Mouse (Mus musculus) B cell, adult 62 days (primary cell): ENCODE results near the gene Csnk1d. TPM values are rescaled to one million over a fixed set of nuclear protein-coding genes. Genes with fewer than 3 reads are reported as not detected.

Experiments
- total RNA-seq: library from RNA; stranded (reverse); gene quantifications from 4 replicates; pipeline ENCODE4 v1.2.4, GENCODE M21; 2023

Gene Csnk1d
- 132 to 152 TPM (median 140 TPM) in 4 replicates for total RNA-seq

DNA sequence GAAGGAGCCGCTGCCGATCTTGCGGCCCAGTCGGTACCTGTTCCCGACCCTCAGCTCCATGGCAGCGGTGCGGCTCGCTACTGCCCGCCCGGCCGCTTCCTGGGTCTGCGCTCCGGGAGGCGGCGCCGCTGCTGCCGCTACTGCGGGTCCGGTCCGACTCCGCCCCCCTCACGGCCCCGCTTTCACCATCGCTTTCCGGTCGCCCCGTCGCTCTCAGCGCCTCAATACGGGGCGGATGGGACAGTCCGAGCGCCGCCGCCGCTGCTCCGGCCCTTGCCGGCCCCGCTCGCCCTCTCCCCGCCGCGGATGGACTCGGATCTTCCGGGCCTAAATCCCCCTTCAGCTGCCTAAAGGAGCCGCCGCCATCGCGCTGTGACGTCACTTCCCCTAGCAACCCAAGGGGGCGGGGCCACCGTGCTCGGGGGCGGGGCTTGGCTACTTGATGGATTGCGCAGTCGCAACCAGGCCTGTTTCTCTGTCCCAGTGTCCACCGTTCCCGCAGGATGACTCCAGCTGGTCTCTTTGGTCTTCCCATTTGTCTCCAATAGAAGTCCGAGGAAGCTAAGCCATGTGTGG, at the start of gene Csnk1d:
TSS of gene Csnk1d (minus strand) at position 380 of the 576 bp plus-strand sequence.

DNA sequence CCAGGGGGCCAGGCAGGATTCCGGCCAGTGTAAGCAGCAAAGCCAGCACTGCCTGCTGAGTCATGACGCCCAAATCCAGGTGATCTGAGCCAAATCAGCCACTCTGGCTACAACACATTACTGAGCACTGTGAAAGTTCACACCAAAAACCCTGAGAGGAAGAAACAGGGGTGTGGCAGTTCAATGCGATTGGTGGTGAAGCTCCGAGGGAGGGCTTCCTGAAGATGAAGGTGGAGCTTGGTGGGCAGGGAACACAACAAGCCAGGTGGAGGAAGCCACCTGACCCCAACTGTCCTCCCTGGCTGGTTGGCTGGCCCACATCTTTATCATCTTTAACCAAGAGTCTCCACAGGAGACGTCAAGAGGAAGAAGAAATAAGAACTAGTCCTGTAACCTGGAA, 48.2 kb upstream of the Csnk1d start, which contains the start of gene Cd7:
TSS of gene Cd7 (minus strand) at position 117 of the 400 bp plus-strand sequence.

DNA sequence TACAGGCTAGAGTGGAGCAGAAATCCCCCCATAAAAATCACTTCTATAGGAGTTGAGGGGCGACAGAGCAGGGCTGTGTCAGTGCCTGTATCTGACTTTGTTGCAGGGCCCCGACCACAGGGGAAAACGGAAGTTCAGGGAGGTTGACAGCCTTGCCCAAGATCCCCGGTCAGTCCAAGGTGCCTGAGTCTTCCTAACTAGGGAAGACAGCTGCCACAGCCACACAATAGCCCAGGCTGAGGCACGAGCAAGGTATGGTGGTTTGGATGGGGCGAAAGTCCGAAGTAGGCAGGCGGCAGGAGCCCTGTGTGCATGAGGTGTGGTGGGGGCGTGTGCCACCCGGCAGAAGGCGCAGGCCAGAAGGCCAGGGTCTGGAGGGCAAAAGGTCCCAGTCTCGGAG, 42.8 kb downstream of the Csnk1d start, which contains the start of gene Slc16a3:
TSS of gene Slc16a3 (plus strand) at position 153 of the 400 bp plus-strand sequence.

DNA sequence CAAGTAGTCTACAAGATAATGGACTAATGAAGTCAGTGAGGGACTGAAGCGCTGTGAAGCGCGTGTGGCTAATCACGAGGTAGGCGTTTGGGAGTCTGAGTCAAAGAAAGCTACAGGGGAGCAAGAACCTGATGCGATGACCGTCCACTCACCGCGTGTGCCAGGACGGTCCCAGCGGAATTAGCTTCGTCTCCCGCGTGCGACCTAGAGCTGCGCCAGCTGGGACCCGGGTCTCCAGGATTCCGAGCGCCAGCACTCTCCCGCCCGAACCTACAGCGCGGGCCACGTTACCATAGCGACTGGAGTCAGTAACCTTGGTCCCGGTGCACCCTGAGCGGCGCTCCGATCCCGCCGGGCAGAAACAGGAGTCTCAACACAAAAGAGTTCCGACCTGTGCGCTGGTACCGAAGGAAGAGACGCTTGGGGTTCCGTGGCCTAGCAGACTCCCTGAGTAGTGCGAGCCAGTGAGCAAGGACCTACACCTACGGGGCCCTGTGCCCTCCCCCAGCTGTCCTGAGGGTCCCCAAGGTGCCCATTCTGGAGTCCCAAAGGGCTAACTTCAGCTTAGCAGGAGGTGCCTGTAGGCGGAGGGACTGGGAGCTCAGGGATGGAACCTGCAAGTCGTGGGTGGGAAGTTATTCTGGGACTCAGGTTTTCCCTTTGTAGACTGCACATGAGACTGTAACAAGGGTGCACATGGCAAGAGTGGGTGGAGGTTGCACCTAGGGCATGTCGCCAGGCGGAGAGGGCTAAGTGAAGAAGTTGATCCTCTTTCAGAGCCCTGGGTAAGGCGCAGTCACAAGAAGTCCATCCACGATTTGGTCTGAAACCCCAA, 58.3 kb downstream of the Csnk1d start, which contains the start of gene Ccdc57:
TSS of gene Ccdc57 (minus strand) at position 309 of the 835 bp plus-strand sequence.

Other genes starting within 250 kb of the Csnk1d start
- 33.4 to 46.4 TPM (median 42.5 TPM) in 4 replicates for gene Hmga1b, start 228.5 kb downstream of the Csnk1d start, total RNA-seq
- gene Rfng, start 207.1 kb downstream of the Csnk1d start, total RNA-seq = 12.1 to 16.6 TPM (median 12.6 TPM) in 4 replicates
- 70.3 to 87.1 TPM (median 75.6 TPM) in 4 replicates for gene Gps1, start 207.1 kb downstream of the Csnk1d start, total RNA-seq
- 49.8 to 57.3 TPM (median 53.2 TPM) in 4 replicates for gene Dus1l, start 194.9 kb downstream of the Csnk1d start, total RNA-seq
- 117 to 130 TPM (median 124 TPM) in 4 replicates for gene Fasn, start 166.8 kb downstream of the Csnk1d start, total RNA-seq
- gene Ccdc57, start 58.5 kb downstream of the Csnk1d start, total RNA-seq = 0.54 to 1.0 TPM (median 0.88 TPM) in 4 replicates
- gene Slc16a3, start 42.9 kb downstream of the Csnk1d start, total RNA-seq = 0.95 to 1.4 TPM (median 1.3 TPM) in 4 replicates
- gene Cd7, start 48.1 kb upstream of the Csnk1d start, total RNA-seq = 5.7 to 8.3 TPM (median 7.3 TPM) in 4 replicates
- not detected in 4 replicates for gene Sectm1b, start 72.2 kb upstream of the Csnk1d start, total RNA-seq
- not detected in 4 replicates for gene Sectm1a, start 89.9 kb upstream of the Csnk1d start, total RNA-seq
- gene Tex19.2, start 127.3 kb upstream of the Csnk1d start, total RNA-seq = not detected in 4 replicates
- not detected in 4 replicates for gene Tex19.1, start 154.8 kb upstream of the Csnk1d start, total RNA-seq
- not detected in 4 replicates for gene Uts2r, start 168.9 kb upstream of the Csnk1d start, total RNA-seq
- 14.1 to 17.5 TPM (median 15.9 TPM) in 4 replicates for gene Hexdc, start 213.1 kb upstream of the Csnk1d start, total RNA-seq
- 8.8 to 11.3 TPM (median 9.1 TPM) in 4 replicates for gene Ogfod3, start 213.4 kb upstream of the Csnk1d start, total RNA-seq
- 95.7 to 109 TPM (median 107 TPM) in 4 replicates for gene Cybc1, start 238.0 kb upstream of the Csnk1d start, total RNA-seq
- 39.7 to 49.5 TPM (median 45.0 TPM) in 4 replicates for gene Narf, start 245.9 kb upstream of the Csnk1d start, total RNA-seq